Mouse (Mus musculus): Measurements from ENCODE around the gene Trmt10a.

DNA sequence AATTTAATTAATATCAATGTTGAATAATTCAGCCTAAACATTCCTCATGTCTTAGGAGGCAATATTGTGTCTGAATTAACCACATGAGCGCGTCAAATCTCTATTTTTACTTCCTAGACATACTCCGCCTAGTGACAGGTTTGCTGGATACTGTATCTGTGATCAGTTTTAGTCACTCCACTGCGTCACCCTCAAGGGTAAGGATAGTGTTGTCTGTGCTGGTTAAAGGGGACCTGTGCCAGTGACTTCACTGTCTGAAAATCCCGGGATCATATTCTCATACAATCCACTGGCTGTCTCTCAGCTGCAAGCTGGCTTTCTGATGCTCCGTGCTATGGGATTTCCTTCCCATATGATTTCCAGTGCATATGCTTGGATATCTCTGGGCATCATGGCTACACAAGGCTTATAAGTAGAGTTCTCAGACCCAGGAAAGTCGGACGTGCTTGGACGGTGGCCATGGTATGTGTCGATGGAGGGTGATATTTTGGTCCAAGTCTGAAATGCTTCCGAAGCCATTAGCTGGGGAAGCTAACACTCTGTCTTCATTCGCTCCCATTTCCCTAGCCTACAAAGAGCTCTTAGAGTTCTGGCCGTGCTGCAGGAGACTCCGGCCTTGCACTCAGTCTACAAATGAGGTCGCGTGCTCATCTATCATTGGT, 23.7 kb upstream of the Trmt10a start:
- TF ChIP-seq HCFC1 (IDR thresholded peaks at IDR 0.05; ENCODE audit: borderline replicate concordance, insufficient read depth, low read length) (no peak), CHD2 (IDR thresholded peaks at IDR 0.05; ENCODE audit: low read depth, low read length) (no peak), MAFK (IDR thresholded peaks at IDR 0.05; ENCODE audit: insufficient read depth, low read depth, low read length) (no peak), ZNF384 (IDR thresholded peaks at IDR 0.05; ENCODE audit: low read depth, low read length) (no peak), ZC3H11A (IDR thresholded peaks at IDR 0.05; ENCODE audit: borderline replicate concordance, low read depth, low read length) (no peak)
